Comparison of ENCODE assay signal across 10 mouse cellular contexts in genomic region chr2:25865412-25865811, GRCm38 (mm10). TPM values are rescaled to one million over a fixed set of nuclear protein-coding genes. Genes with fewer than 3 reads are reported as not detected.
DNase-seq lines count a peak whose midpoint lies in the region; ATAC-seq lines count a peak whose summit lies in the region.
"Had no signal": no experiment of that assay in that cellular context is flagged by ENCODE, and none has a peak within 500 bp of the region (broad histone marks: within the 10 kb centered on the region; RNA-seq: fewer than 3 reads in every experiment).

No protein-coding gene starts in this region.

- no peaks in the 10 kb centered on the region for H3K9me3 ChIP-seq in forebrain, embryonic 12.5 days
- no peaks in the 10 kb centered on the region for H3K9me3 ChIP-seq in forebrain, embryonic 10.5 days
- no peaks in the 10 kb centered on the region for H3K9me3 ChIP-seq in forebrain, embryonic 15.5 days
- H3K9me3 ChIP-seq: midbrain, embryonic 12.5 days had no signal

- H3K4me1 ChIP-seq in forebrain, embryonic 12.5 days = peaks cover 15% of the 10 kb centered on the region
- peaks cover 18% of the 10 kb centered on the region for H3K4me1 ChIP-seq in forebrain, embryonic 10.5 days
- peaks cover 25% of the 10 kb centered on the region for H3K4me1 ChIP-seq in forebrain, embryonic 15.5 days

- 0 out of 2 replicates have a peak, but pooled peaks have one; percentile 14 for ATAC-seq in forebrain, embryonic 12.5 days (ENCODE audit: low FRiP score)
- ATAC-seq in forebrain, embryonic 15.5 days (replicated peaks) = peak; percentile 41; the same call in 1 of the 2 replicates

- H3K9ac ChIP-seq in forebrain, embryonic 12.5 days = no peak overlapping the region
- no peak overlapping the region for H3K9ac ChIP-seq in forebrain, embryonic 15.5 days (replicated peaks)
- H3K9ac ChIP-seq: midbrain, embryonic 12.5 days had no signal

- no peak overlapping the region for H3K4me2 ChIP-seq in forebrain, embryonic 12.5 days
- no peak overlapping the region for H3K4me2 ChIP-seq in forebrain, embryonic 15.5 days (replicated peaks)
- H3K4me2 ChIP-seq: midbrain, embryonic 12.5 days had no signal

- intact Hi-C loops in left cerebral cortex, postnatal 14 days (cut with DNase I) = no loop called here

- H3K27me3 ChIP-seq in forebrain, embryonic 12.5 days = peaks cover 53% of the 10 kb centered on the region
- H3K27me3 ChIP-seq in forebrain, embryonic 10.5 days (ENCODE audit: poor library complexity, severe bottlenecking) = peaks cover 53% of the 10 kb centered on the region
- no peaks in the 10 kb centered on the region for H3K27me3 ChIP-seq in forebrain, embryonic 15.5 days

- H3K27ac ChIP-seq in forebrain, embryonic 12.5 days = no peak overlapping the region
- H3K27ac ChIP-seq in forebrain, embryonic 10.5 days = no peak overlapping the region
- no peak overlapping the region for H3K27ac ChIP-seq in forebrain, embryonic 15.5 days (replicated peaks)
- H3K27ac ChIP-seq: midbrain, embryonic 12.5 days had no signal

- no peaks in the 10 kb centered on the region for H3K36me3 ChIP-seq in forebrain, embryonic 12.5 days (replicated peaks)
- H3K36me3 ChIP-seq in forebrain, embryonic 10.5 days (replicated peaks) = no peaks in the 10 kb centered on the region
- no peaks in the 10 kb centered on the region for H3K36me3 ChIP-seq in forebrain, embryonic 15.5 days
- H3K36me3 ChIP-seq: midbrain, embryonic 12.5 days had no signal

- WGBS in forebrain, embryonic 12.5 days = 17% methylated on average over 4 of the region's 4 CpGs
- 24% methylated on average over 4 of the region's 4 CpGs for WGBS in forebrain, embryonic 10.5 days
- 9% methylated on average over 4 of the region's 4 CpGs for WGBS in forebrain, embryonic 15.5 days

- no peak overlapping the region for H3K4me3 ChIP-seq in forebrain, embryonic 12.5 days (replicated peaks)
- H3K4me3 ChIP-seq in forebrain, embryonic 10.5 days = no peak overlapping the region
- no peak overlapping the region for H3K4me3 ChIP-seq in forebrain, embryonic 15.5 days
- H3K4me3 ChIP-seq: midbrain, embryonic 12.5 days had no signal

- no peak for DNase-seq in forebrain, embryonic 10.5 days (ENCODE audit: extremely low spot score, low spot score)
- peak; percentile 87 for DNase-seq in 3T3-L1 (ENCODE audit: low read depth, low spot score)
- DNase-seq in left cerebral cortex, postnatal 14 days (ENCODE audit: low spot score in 2 of 2) = peak; percentile 80 to 89
- peak; percentile 79 for DNase-seq in telencephalon, adult 2 months (ENCODE audit: low read depth, low spot score)
- DNase-seq in ovary, postnatal 14 days (ENCODE audit: low spot score) = no peak
- DNase-seq in thymus, postnatal 36 days = no peak

RNA-seq across cellular contexts. Expression of gene Kcnt1, which starts 1.9 kb away (rescaled TPM):
- polyA plus RNA-seq in forebrain, embryonic 12.5 days (2016; fragmentation: Nextera tagmentation; extraction: Ambion mirVana) = 1.6 and 2.0 TPM in 2 replicates
- 0.40 and 1.4 TPM in 2 replicates for polyA plus RNA-seq in forebrain, embryonic 10.5 days (2016; fragmentation: Nextera tagmentation; extraction: Ambion mirVana)
- 6.2 and 7.7 TPM in 2 replicates for polyA plus RNA-seq in forebrain, embryonic 15.5 days (2015; fragmentation: Nextera tagmentation; extraction: Ambion mirVana)
- 100 to 1,000 TPM; 114 to 120 TPM for total RNA-seq in left cerebral cortex, postnatal 14 days (2021)

RNA-seq across cellular contexts. Expression of gene Sohlh1, which starts 18.4 kb away (rescaled TPM):
- not detected in 2 replicates for polyA plus RNA-seq in forebrain, embryonic 12.5 days (2016; fragmentation: Nextera tagmentation; extraction: Ambion mirVana)
- not detected in 2 replicates for polyA plus RNA-seq in forebrain, embryonic 10.5 days (2016; fragmentation: Nextera tagmentation; extraction: Ambion mirVana)
- polyA plus RNA-seq in forebrain, embryonic 15.5 days (2015; fragmentation: Nextera tagmentation; extraction: Ambion mirVana) = not detected in 2 replicates
- not detected for total RNA-seq in left cerebral cortex, postnatal 14 days (2021)
- total RNA-seq: CH12.LX had no signal
- polyA plus RNA-seq: midbrain, embryonic 12.5 days had no signal

RNA-seq across cellular contexts. Expression of gene Lcn9, which starts 42.5 kb away (rescaled TPM):
- polyA plus RNA-seq in forebrain, embryonic 12.5 days (2016; fragmentation: Nextera tagmentation; extraction: Ambion mirVana) = not detected in 2 replicates
- not detected in 2 replicates for polyA plus RNA-seq in forebrain, embryonic 10.5 days (2016; fragmentation: Nextera tagmentation; extraction: Ambion mirVana)
- not detected in 2 replicates for polyA plus RNA-seq in forebrain, embryonic 15.5 days (2015; fragmentation: Nextera tagmentation; extraction: Ambion mirVana)
- not detected for total RNA-seq in left cerebral cortex, postnatal 14 days (2021)
- total RNA-seq: CH12.LX had no signal
- polyA plus RNA-seq: midbrain, embryonic 12.5 days had no signal

RNA-seq across cellular contexts. Expression of gene Glt6d1, which starts 49.8 kb away (rescaled TPM):
- polyA plus RNA-seq in forebrain, embryonic 12.5 days (2016; fragmentation: Nextera tagmentation; extraction: Ambion mirVana) = not detected in 2 replicates
- polyA plus RNA-seq in forebrain, embryonic 10.5 days (2016; fragmentation: Nextera tagmentation; extraction: Ambion mirVana) = not detected in 2 replicates
- not detected in 2 replicates for polyA plus RNA-seq in forebrain, embryonic 15.5 days (2015; fragmentation: Nextera tagmentation; extraction: Ambion mirVana)
- not detected for total RNA-seq in left cerebral cortex, postnatal 14 days (2021)
- total RNA-seq: CH12.LX had no signal
- polyA plus RNA-seq: midbrain, embryonic 12.5 days had no signal

Comparison
In these comparisons a context has a peak if more than half of its experiments do, and no peak if none do; other contexts are left out.
1. DNase-seq: peak in 3T3-L1 (single experiment), left cerebral cortex, postnatal 14 days (2 of 2) and telencephalon, adult 2 months (single experiment); none in forebrain, embryonic 10.5 days (single experiment), ovary, postnatal 14 days (single experiment) and thymus, postnatal 36 days (0 of 2).